Mouse (Mus musculus) retina, postnatal 1 day (tissue): Measurements from ENCODE around the gene Kcnma1.

Experiments used
- DNase-seq: peaks from one replicate; pipeline ENCODE4 v3.0.0-alpha.2; 2012

The Kcnma1 gene

GRCm38 (mm10) chr14:23959061-23959460 is 55.2 kb downstream of the Kcnma1 start:
- DNase-seq, result no peak

GRCm38 (mm10) chr14:23957270-23957669 is 57.0 kb downstream of the Kcnma1 start:
- no peak for DNase-seq

GRCm38 (mm10) chr14:23943876-23944275 is 70.4 kb downstream of the Kcnma1 start:
- no peak for DNase-seq

GRCm38 (mm10) chr14:23943152-23943551 is 71.1 kb downstream of the Kcnma1 start:
- DNase-seq, result no peak

- DNase-seq, result no peak
Observed at GRCm38 (mm10) chr14:23942103-23942502, 72.2 kb downstream of the Kcnma1 start.

- peak; percentile 92 for DNase-seq
Observed at GRCm38 (mm10) chr14:23935016-23935415, 79.3 kb downstream of the Kcnma1 start.

- DNase-seq, result no peak
Observed at GRCm38 (mm10) chr14:23931671-23932071, 82.6 kb downstream of the Kcnma1 start.

- no peak for DNase-seq
Observed at GRCm38 (mm10) chr14:23929168-23929567, 85.1 kb downstream of the Kcnma1 start.

- no peak for DNase-seq
Observed at GRCm38 (mm10) chr14:23923356-23923755, 90.9 kb downstream of the Kcnma1 start.

GRCm38 (mm10) chr14:23922755-23923154 is 91.5 kb downstream of the Kcnma1 start:
- no peak for DNase-seq

- DNase-seq, result no peak
Observed at GRCm38 (mm10) chr14:23911108-23911629, 103.1 kb downstream of the Kcnma1 start.

GRCm38 (mm10) chr14:23908564-23908963 is 105.7 kb downstream of the Kcnma1 start:
- no peak for DNase-seq

- DNase-seq, result peak; percentile 52
Observed at GRCm38 (mm10) chr14:23902636-23903279, 111.5 kb downstream of the Kcnma1 start.

- no peak for DNase-seq
Observed at GRCm38 (mm10) chr14:23899462-23899861, 114.8 kb downstream of the Kcnma1 start.

GRCm38 (mm10) chr14:23897815-23898214 is 116.5 kb downstream of the Kcnma1 start:
- no peak for DNase-seq

- peak; percentile 53 for DNase-seq
Observed at GRCm38 (mm10) chr14:23896036-23896435, 118.3 kb downstream of the Kcnma1 start.

- no peak for DNase-seq
Observed at GRCm38 (mm10) chr14:23886112-23886511, 128.2 kb downstream of the Kcnma1 start.

- DNase-seq, result peak; percentile 54
Observed at GRCm38 (mm10) chr14:23885539-23885938, 128.8 kb downstream of the Kcnma1 start.

- no peak for DNase-seq
Observed at GRCm38 (mm10) chr14:23885071-23885470, 129.2 kb downstream of the Kcnma1 start.

GRCm38 (mm10) chr14:23882001-23882400 is 132.3 kb downstream of the Kcnma1 start:
- DNase-seq, result no peak

GRCm38 (mm10) chr14:23879331-23879730 is 135.0 kb downstream of the Kcnma1 start:
- no peak for DNase-seq

GRCm38 (mm10) chr14:23877561-23877960 is 136.7 kb downstream of the Kcnma1 start:
- DNase-seq, result no peak

GRCm38 (mm10) chr14:23874545-23874944 is 139.7 kb downstream of the Kcnma1 start:
- DNase-seq, result no peak

- DNase-seq, result no peak
Observed at GRCm38 (mm10) chr14:23857034-23857433, 157.3 kb downstream of the Kcnma1 start.

- no peak for DNase-seq
Observed at GRCm38 (mm10) chr14:23854946-23855345, 159.3 kb downstream of the Kcnma1 start.
